Mouse (Mus musculus) kidney, adult 2 months (tissue): ENCODE results near the gene Klhl40. TPM values are rescaled to one million over a fixed set of nuclear protein-coding genes. Genes with fewer than 3 reads are reported as not detected.

ENCODE experiments used
- DNase-seq: peaks from one replicate; pipeline ENCODE4 v3.0.0; 2021
- H3K27ac ChIP-seq: fragments of 200-500 bp; 2 replicates; pipeline ENCODE4 v1.5.1; 2012; ENCODE audit warnings: low read depth, low read length, control low read depth, inconsistent platforms; ENCODE audit not compliant: insufficient read depth
- H3K27me3 ChIP-seq: fragments of 200-500 bp; replicated peaks from 2 replicates; pipeline ENCODE4 v1.6.1; 2012; ENCODE audit warnings: mild to moderate bottlenecking, moderate library complexity, low read length, inconsistent platforms; ENCODE audit not compliant: control insufficient read depth, insufficient read depth
- H3K36me3 ChIP-seq: fragments of 200-500 bp; 2 replicates; pipeline ENCODE4 v1.6.1; 2012; ENCODE audit warnings: mild to moderate bottlenecking, moderate library complexity, low read length, inconsistent platforms; ENCODE audit not compliant: control insufficient read depth, insufficient read depth
- H3K4me1 ChIP-seq: fragments of 200-500 bp; 2 replicates; pipeline ENCODE4 v1.6.1; 2011; ENCODE audit warnings: low read length; ENCODE audit not compliant: control insufficient read depth, insufficient read depth
- H3K4me3 ChIP-seq: fragments of 200-500 bp; 2 replicates; pipeline ENCODE4 v1.5.1; 2011; ENCODE audit warnings: mild to moderate bottlenecking, low read depth, low read length, control low read depth; ENCODE audit not compliant: insufficient read depth
- CTCF ChIP-seq: fragments of 200-500 bp; conservative IDR thresholded peaks from 2 replicates; pipeline ENCODE4 v1.5.1; 2011; ENCODE audit warnings: low read depth, mild to moderate bottlenecking, control low read depth, low read length, moderate library complexity, mixed read lengths; ENCODE audit not compliant: insufficient read depth, insufficient read length
- POLR2A ChIP-seq: fragments of 200-500 bp; IDR thresholded peaks from one replicate; pipeline ENCODE4 v1.6.1; 2011; ENCODE audit warnings: low read depth, low read length, control low read depth
- WGBS: fragments of 180-500 bp; shearing (Covaris S2); methylation state at CpG from one replicate; pipeline ENCODE4 v1.1.7; 2018; 5-methylcytosine and 5-hydroxymethylcytosine counted together
- polyA plus RNA-seq: library from polyadenylated mRNA; depleted of rRNA; stranded (reverse); fragments of >200 nt; gene quantifications from 2 replicates; pipeline ENCODE4 v1.2.3, GENCODE M21; 2012; rRNA removed

Gene Klhl40
- polyA plus RNA-seq, 1 experiment, result 1.6 TPM

GRCm38 (mm10) chr9:121826356-121826755 is 48.9 kb downstream of the Klhl40 start:
- no peak for DNase-seq
- Histone ChIP-seq H3K27me3 (no peaks in the 10 kb centered on the region), H3K36me3 (no peaks in the 10 kb centered on the region), H3K4me3 (no peak overlapping the region), H3K4me1 (peaks cover 6% of the 10 kb centered on the region; the same call in 1 of the 2 replicates), H3K27ac (no peak overlapping the region)
- TF ChIP-seq POLR2A, result no peak
- WGBS, result 85% methylated on average over 3 of the region's 3 CpGs

DNA sequence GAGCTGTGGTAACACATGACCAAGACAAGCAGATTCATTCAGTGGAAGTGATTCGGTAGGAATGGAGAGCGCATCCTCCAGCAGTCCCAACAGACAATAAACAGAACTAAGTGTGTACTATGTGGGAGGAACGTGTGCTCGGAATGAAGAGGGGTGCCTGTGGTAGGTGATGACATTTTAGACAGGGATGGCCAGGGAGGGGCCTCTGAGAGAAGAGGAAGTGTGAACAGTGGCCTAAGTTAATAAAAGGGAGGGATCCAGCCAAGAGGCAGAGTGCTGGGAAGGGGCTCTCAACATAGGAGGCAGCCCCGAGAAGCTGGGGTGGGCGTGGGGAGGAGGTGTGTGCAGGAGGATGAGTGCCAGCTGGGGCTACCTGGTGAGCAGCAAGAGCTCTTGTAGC is 50.9 kb downstream of the Klhl40 start:
- H3K27me3 ChIP-seq, result no peaks in the 10 kb centered on the region
- TF ChIP-seq CTCF, result no peak
- no peak for TF ChIP-seq POLR2A
- peaks cover 3% of the 10 kb centered on the region; the same call in 1 of the 2 replicates for H3K4me1 ChIP-seq
- H3K27ac ChIP-seq, result no peak overlapping the region
- H3K36me3 ChIP-seq, result no peaks in the 10 kb centered on the region
- WGBS, result 68% methylated on average over 6 of the region's 6 CpGs
- H3K4me3 ChIP-seq, result no peak overlapping the region
- no peak for DNase-seq

- no peaks in the 10 kb centered on the region; the same call in 1 of the 2 replicates for H3K4me1 ChIP-seq
- H3K27ac ChIP-seq, result no peak overlapping the region
- no peak overlapping the region for H3K4me3 ChIP-seq
- no peaks in the 10 kb centered on the region for H3K27me3 ChIP-seq
- no peak for DNase-seq
- H3K36me3 ChIP-seq, result no peaks in the 10 kb centered on the region
- WGBS, result 72% methylated on average over 7 of the region's 7 CpGs
- TF ChIP-seq POLR2A (no peak), CTCF (no peak)
Observed at GRCm38 (mm10) chr9:121829270-121829992, 52.0 kb downstream of the Klhl40 start.

GRCm38 (mm10) chr9:121830243-121830955 is 53.0 kb downstream of the Klhl40 start:
- WGBS, result 69% methylated on average over 6 of the region's 6 CpGs
- Histone ChIP-seq H3K4me1 (no peaks in the 10 kb centered on the region), H3K36me3 (no peaks in the 10 kb centered on the region), H3K27ac (no peak overlapping the region), H3K4me3 (no peak overlapping the region), H3K27me3 (no peaks in the 10 kb centered on the region)
- peak; percentile 59 for DNase-seq
- TF ChIP-seq POLR2A (no peak), CTCF (peak; percentile 71)

DNA sequence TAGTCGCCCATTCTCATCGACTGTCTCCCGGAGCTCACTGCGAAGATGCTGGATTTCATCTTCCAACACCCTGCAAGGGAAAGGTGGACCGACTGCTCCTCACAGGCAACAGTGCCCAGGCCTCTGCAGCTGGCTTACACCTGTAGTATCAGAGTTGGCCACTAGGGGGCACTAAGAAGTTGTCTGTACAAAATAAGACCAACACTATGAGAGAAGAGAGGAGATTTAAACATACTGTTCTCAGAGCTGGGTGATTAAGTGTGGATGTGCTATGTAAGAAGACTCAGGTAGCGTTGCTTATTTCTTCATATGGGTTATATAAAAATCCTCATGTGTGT is 53.5 kb downstream of the Klhl40 start:
- WGBS, result 25% methylated on average over 6 of the region's 6 CpGs
- Histone ChIP-seq H3K27me3 (no peaks in the 10 kb centered on the region), H3K27ac (no peak overlapping the region), H3K4me3 (no peak overlapping the region), H3K4me1 (no peaks in the 10 kb centered on the region), H3K36me3 (no peaks in the 10 kb centered on the region)
- TF ChIP-seq CTCF, result peak; percentile 69
- no peak for TF ChIP-seq POLR2A
- DNase-seq, result peak; percentile 80

Other genes with a start within 250 kb of the Klhl40 start
- gene Lyzl4, start 135.5 kb upstream of the Klhl40 start, polyA plus RNA-seq, result 0.11 TPM in 1 of 2 replicates, not detected in the other
- 2.0 and 5.4 TPM in 2 replicates for gene Vipr1, start 134.9 kb upstream of the Klhl40 start, polyA plus RNA-seq
- 6.6 and 7.4 TPM in 2 replicates for gene Sec22c, start 72.1 kb upstream of the Klhl40 start, polyA plus RNA-seq
- gene Ss18l2, start 67.3 kb upstream of the Klhl40 start, polyA plus RNA-seq, result 52.4 and 61.5 TPM in 2 replicates
- 24.8 and 28.5 TPM in 2 replicates for gene Nktr, start 58.4 kb upstream of the Klhl40 start, polyA plus RNA-seq
- gene Zfp651, start 18.3 kb upstream of the Klhl40 start, polyA plus RNA-seq, result 25.4 and 29.5 TPM in 2 replicates
- 19.1 and 22.5 TPM in 2 replicates for gene Hhatl, start 14.9 kb downstream of the Klhl40 start, polyA plus RNA-seq
- gene Ccdc13, start 61.9 kb downstream of the Klhl40 start, polyA plus RNA-seq, result 0.30 TPM in 2 replicates
- 22.7 and 36.6 TPM in 2 replicates for gene Higd1a, start 80.8 kb downstream of the Klhl40 start, polyA plus RNA-seq
- gene Ackr2, start 120.7 kb downstream of the Klhl40 start, polyA plus RNA-seq, result 0.94 and 1.1 TPM in 2 replicates
- gene Cyp8b1, start 138.7 kb downstream of the Klhl40 start, polyA plus RNA-seq, result 0.16 and 0.39 TPM in 2 replicates
- 0.25 and 0.65 TPM in 2 replicates for gene Fam198a, start 173.4 kb downstream of the Klhl40 start, polyA plus RNA-seq
- 16.7 and 20.6 TPM in 2 replicates for gene Pomgnt2, start 219.5 kb downstream of the Klhl40 start, polyA plus RNA-seq